Mouse (Mus musculus): ENCODE data around the gene Flywch2.

Gene Flywch2

GRCm38 (mm10) chr17:23734341-23734740, 51.5 kb downstream of the Flywch2 start:
- DNase-seq (ENCODE audit: extremely low read depth, low read depth, low spot score) = no peak

DNA sequence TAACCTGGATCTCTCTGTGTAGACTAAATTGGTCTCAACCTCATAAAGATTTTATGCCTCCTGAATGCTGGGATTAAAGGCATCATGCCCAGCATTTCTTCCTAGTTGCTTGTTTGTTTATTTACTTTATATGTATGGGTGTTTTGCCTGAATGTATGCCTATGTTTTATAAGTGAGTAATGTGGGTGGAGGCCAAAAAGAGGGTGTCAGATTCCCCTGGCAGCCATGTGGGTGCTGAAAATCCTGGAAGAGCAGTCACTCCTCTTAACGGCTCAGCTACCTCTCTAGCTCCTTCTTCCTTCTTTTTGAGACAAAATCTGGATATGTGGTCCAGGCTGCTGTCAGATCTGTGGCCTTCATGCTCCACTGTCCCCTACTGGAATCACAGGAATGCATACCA, 55.4 kb downstream of the Flywch2 start:
- DNase-seq (ENCODE audit: extremely low read depth, low read depth, low spot score) = no peak
